Mouse (Mus musculus): ENCODE results near the gene Polrmt. TPM values are rescaled to one million over a fixed set of nuclear protein-coding genes. Genes with fewer than 3 reads are reported as not detected.
A peak's percentile ranks its signal among the peaks of the same experiment; 100 is the strongest.

The Polrmt gene
- polyA plus RNA-seq, 1 experiment from 2014 or later, result 39.8 TPM

- WGBS, result 47% methylated on average over 2 of the region's 2 CpGs
- ATAC-seq (ENCODE audit: low FRiP score, low TSS enrichment) (no peak), DNase-seq (no peak)
- no peak overlapping the region for H3K27ac ChIP-seq (replicated peaks; ENCODE audit: low read depth, low read length)
- no peaks in the 10 kb centered on the region for H3K36me3 ChIP-seq (ENCODE audit: control insufficient read depth, insufficient read depth, low read length)
- no peaks in the 10 kb centered on the region for H3K9me3 ChIP-seq (ENCODE audit: control insufficient read depth, low read length)
- no peak overlapping the region for H3K4me2 ChIP-seq (ENCODE audit: low read length)
- no peak overlapping the region; the same call in 1 of the 2 replicates for H3K9ac ChIP-seq (replicated peaks; ENCODE audit: low read length)
- H3K27me3 ChIP-seq (ENCODE audit: control insufficient read depth, insufficient read depth, low read length), result no peaks in the 10 kb centered on the region
- no peak overlapping the region for H3K4me3 ChIP-seq (replicated peaks; ENCODE audit: low read depth, low read length)
- H3K4me1 ChIP-seq (ENCODE audit: control insufficient read depth, insufficient read depth, low read length), result no peaks in the 10 kb centered on the region; the same call in 1 of the 2 replicates
These were observed 43.2 kb upstream of the Polrmt start for GRCm38 (mm10) chr10:79789581-79789980.

GRCm38 (mm10) chr10:79788386-79789158, 42.2 kb upstream of the Polrmt start:
- ATAC-seq (ENCODE audit: low FRiP score, low TSS enrichment), result no peak
- H3K27ac ChIP-seq (replicated peaks; ENCODE audit: low read depth, low read length), result no peak overlapping the region
- no peaks in the 10 kb centered on the region for H3K9me3 ChIP-seq (ENCODE audit: control insufficient read depth, low read length)

GRCm38 (mm10) chr10:79783920-79784800, 37.8 kb upstream of the Polrmt start:
- H3K4me3 ChIP-seq (replicated peaks; ENCODE audit: low read depth, low read length), result no peak overlapping the region
- H3K36me3 ChIP-seq (ENCODE audit: control insufficient read depth, insufficient read depth, low read length), result no peaks in the 10 kb centered on the region
- H3K27ac ChIP-seq (replicated peaks; ENCODE audit: low read depth, low read length), result no peak overlapping the region
- H3K27me3 ChIP-seq (ENCODE audit: control insufficient read depth, insufficient read depth, low read length), result peaks cover 20% of the 10 kb centered on the region; the same call in 1 of the 2 replicates
- peaks cover 7% of the 10 kb centered on the region; the same call in 1 of the 2 replicates for H3K4me1 ChIP-seq (ENCODE audit: control insufficient read depth, insufficient read depth, low read length)
- H3K9me3 ChIP-seq (ENCODE audit: control insufficient read depth, low read length), result no peaks in the 10 kb centered on the region
- 37% methylated on average over 27 of the region's 27 CpGs for WGBS
- DNase-seq (peak; percentile 73), ATAC-seq (ENCODE audit: low FRiP score, low TSS enrichment) (no peak)
- no peak overlapping the region for H3K4me2 ChIP-seq (ENCODE audit: low read length)
- H3K9ac ChIP-seq (replicated peaks; ENCODE audit: low read length), result 0 out of 2 replicates have a peak overlapping the region, but pooled peaks have one; percentile 1

More at GRCm38 (mm10) chr10:79788386-79789158, 42.2 kb upstream of the Polrmt start:
- Histone ChIP-seq H3K9ac (replicated peaks; ENCODE audit: low read length) (no peak overlapping the region), H3K27me3 (ENCODE audit: control insufficient read depth, insufficient read depth, low read length) (no peaks in the 10 kb centered on the region), H3K4me3 (replicated peaks; ENCODE audit: low read depth, low read length) (no peak overlapping the region), H3K4me1 (ENCODE audit: control insufficient read depth, insufficient read depth, low read length) (no peaks in the 10 kb centered on the region), H3K4me2 (ENCODE audit: low read length) (no peak overlapping the region), H3K36me3 (ENCODE audit: control insufficient read depth, insufficient read depth, low read length) (no peaks in the 10 kb centered on the region)
- DNase-seq, result peak; percentile 87
- 38% methylated on average over 7 of the region's 7 CpGs for WGBS

GRCm38 (mm10) chr10:79783050-79783449, 36.7 kb upstream of the Polrmt start:
- WGBS, result 59% methylated on average over 7 of the region's 7 CpGs
- H3K27me3 ChIP-seq (ENCODE audit: control insufficient read depth, insufficient read depth, low read length), result peaks cover 27% of the 10 kb centered on the region; the same call in 1 of the 2 replicates
- ATAC-seq (ENCODE audit: low FRiP score, low TSS enrichment), result no peak

GRCm38 (mm10) chr10:79781956-79782355, 35.6 kb upstream of the Polrmt start:
- Histone ChIP-seq H3K9me3 (ENCODE audit: control insufficient read depth, low read length) (no peaks in the 10 kb centered on the region), H3K4me2 (ENCODE audit: low read length) (no peak overlapping the region), H3K36me3 (ENCODE audit: control insufficient read depth, insufficient read depth, low read length) (no peaks in the 10 kb centered on the region), H3K9ac (replicated peaks; ENCODE audit: low read length) (no peak overlapping the region), H3K27ac (replicated peaks; ENCODE audit: low read depth, low read length) (no peak overlapping the region), H3K27me3 (ENCODE audit: control insufficient read depth, insufficient read depth, low read length) (peaks cover 33% of the 10 kb centered on the region; the same call in 1 of the 2 replicates), H3K4me1 (ENCODE audit: control insufficient read depth, insufficient read depth, low read length) (peaks cover 7% of the 10 kb centered on the region; the same call in 1 of the 2 replicates), H3K4me3 (replicated peaks; ENCODE audit: low read depth, low read length) (no peak overlapping the region)
- DNase-seq (no peak), ATAC-seq (ENCODE audit: low FRiP score, low TSS enrichment) (no peak)
- 58% methylated on average over 5 of the region's 5 CpGs for WGBS

More at GRCm38 (mm10) chr10:79783050-79783449, 36.7 kb upstream of the Polrmt start:
- H3K4me3 ChIP-seq (replicated peaks; ENCODE audit: low read depth, low read length), result no peak overlapping the region
- H3K36me3 ChIP-seq (ENCODE audit: control insufficient read depth, insufficient read depth, low read length), result no peaks in the 10 kb centered on the region
- H3K4me2 ChIP-seq (ENCODE audit: low read length), result no peak overlapping the region
- no peaks in the 10 kb centered on the region for H3K9me3 ChIP-seq (ENCODE audit: control insufficient read depth, low read length)
- peaks cover 7% of the 10 kb centered on the region; the same call in 1 of the 2 replicates for H3K4me1 ChIP-seq (ENCODE audit: control insufficient read depth, insufficient read depth, low read length)
- H3K9ac ChIP-seq (replicated peaks; ENCODE audit: low read length), result no peak overlapping the region
- no peak for DNase-seq
- no peak overlapping the region for H3K27ac ChIP-seq (replicated peaks; ENCODE audit: low read depth, low read length)

GRCm38 (mm10) chr10:79781139-79781538, 34.8 kb upstream of the Polrmt start:
- H3K27me3 ChIP-seq (ENCODE audit: control insufficient read depth, insufficient read depth, low read length), result peaks cover 37% of the 10 kb centered on the region; the same call in 1 of the 2 replicates
- 31% methylated on average over 21 of the region's 21 CpGs for WGBS
- H3K9ac ChIP-seq (replicated peaks; ENCODE audit: low read length), result no peak overlapping the region

GRCm38 (mm10) chr10:79780664-79781015, 34.3 kb upstream of the Polrmt start:
- WGBS, result under 1% methylated on average over 13 of the region's 13 CpGs
- Histone ChIP-seq H3K4me3 (replicated peaks; ENCODE audit: low read depth, low read length) (peak overlapping the region; percentile 40), H3K9ac (replicated peaks; ENCODE audit: low read length) (no peak overlapping the region), H3K4me1 (ENCODE audit: control insufficient read depth, insufficient read depth, low read length) (peaks cover 7% of the 10 kb centered on the region; the same call in 1 of the 2 replicates), H3K4me2 (ENCODE audit: low read length) (peak overlapping the region; percentile 70), H3K27me3 (ENCODE audit: control insufficient read depth, insufficient read depth, low read length) (peaks cover 37% of the 10 kb centered on the region; the same call in 1 of the 2 replicates), H3K9me3 (ENCODE audit: control insufficient read depth, low read length) (no peaks in the 10 kb centered on the region), H3K36me3 (ENCODE audit: control insufficient read depth, insufficient read depth, low read length) (no peaks in the 10 kb centered on the region), H3K27ac (replicated peaks; ENCODE audit: low read depth, low read length) (no peak overlapping the region)
- ATAC-seq (ENCODE audit: low FRiP score, low TSS enrichment), result no peak; the same call in 1 of the 2 replicates
- DNase-seq, result peak; percentile 64

More at GRCm38 (mm10) chr10:79781139-79781538, 34.8 kb upstream of the Polrmt start:
- H3K4me2 ChIP-seq (ENCODE audit: low read length), result peak overlapping the region; percentile 70
- H3K9me3 ChIP-seq (ENCODE audit: control insufficient read depth, low read length), result no peaks in the 10 kb centered on the region
- peak overlapping the region; percentile 40 for H3K4me3 ChIP-seq (replicated peaks; ENCODE audit: low read depth, low read length)
- no peak overlapping the region for H3K27ac ChIP-seq (replicated peaks; ENCODE audit: low read depth, low read length)
- ATAC-seq (ENCODE audit: low FRiP score, low TSS enrichment), result no peak
- H3K4me1 ChIP-seq (ENCODE audit: control insufficient read depth, insufficient read depth, low read length), result peaks cover 7% of the 10 kb centered on the region; the same call in 1 of the 2 replicates
- no peak for DNase-seq
- no peaks in the 10 kb centered on the region for H3K36me3 ChIP-seq (ENCODE audit: control insufficient read depth, insufficient read depth, low read length)
